Mouse (Mus musculus) hindlimb bud, embryonic 11.5 days (tissue): ENCODE measurements at regions not wholly inside any gene's neighbourhood (a gene's known extent, or its start where the extent isn't known, plus 50 kb on each side); places are given as distances from the start of the nearest gene placed in this dataset.

Source experiments
- DNase-seq: peaks from one replicate; pipeline ENCODE4 v3.0.0-alpha.2; 2012; ENCODE audit warnings: low read depth, low spot score; ENCODE audit errors: extremely low spot score

- DNase-seq = no peak
Measured at GRCm38 (mm10) chr12:77962631-77963030, 231.4 kb upstream of the Gm6657 start.

DNA sequence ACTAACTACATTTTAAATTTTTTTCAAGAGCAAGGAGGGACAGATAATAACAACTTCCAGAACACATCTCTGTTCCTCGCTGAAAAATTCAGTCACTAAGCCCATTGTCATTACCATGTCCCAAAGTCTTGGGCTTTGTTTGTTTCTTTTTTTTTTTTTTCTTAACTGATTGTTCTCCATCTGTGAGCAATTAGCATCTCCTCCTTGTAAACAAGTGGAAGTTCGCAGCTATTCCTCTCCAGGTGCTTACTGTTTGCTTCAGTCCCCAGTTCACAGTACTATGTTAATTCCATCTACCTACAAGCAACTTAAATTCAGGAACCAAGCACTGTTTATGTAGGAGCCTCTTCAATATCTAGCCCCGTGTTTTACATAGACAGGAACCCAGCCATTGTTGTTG is 225.5 kb upstream of the Gm6657 start:
- DNase-seq = no peak

DNA sequence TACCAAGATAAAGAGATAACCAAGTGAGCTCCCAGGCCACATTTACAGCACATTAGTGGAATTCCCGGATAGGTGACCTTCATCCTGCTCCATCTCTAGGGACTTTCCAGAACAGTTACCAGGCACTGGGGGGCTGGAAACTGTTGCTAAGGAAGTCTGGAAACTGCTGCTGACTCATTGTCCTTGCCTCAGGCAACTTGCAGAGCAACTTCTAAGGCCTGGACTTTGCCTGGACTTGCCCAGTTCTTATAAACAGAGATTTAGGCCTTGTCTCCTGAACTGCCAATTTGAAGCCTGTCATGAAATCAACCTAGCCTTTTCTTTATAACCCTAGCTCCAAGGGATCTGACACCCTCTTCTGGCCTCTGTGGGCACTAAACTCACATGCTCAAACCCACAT is 224.0 kb upstream of the Gm6657 start:
- DNase-seq = no peak

DNA sequence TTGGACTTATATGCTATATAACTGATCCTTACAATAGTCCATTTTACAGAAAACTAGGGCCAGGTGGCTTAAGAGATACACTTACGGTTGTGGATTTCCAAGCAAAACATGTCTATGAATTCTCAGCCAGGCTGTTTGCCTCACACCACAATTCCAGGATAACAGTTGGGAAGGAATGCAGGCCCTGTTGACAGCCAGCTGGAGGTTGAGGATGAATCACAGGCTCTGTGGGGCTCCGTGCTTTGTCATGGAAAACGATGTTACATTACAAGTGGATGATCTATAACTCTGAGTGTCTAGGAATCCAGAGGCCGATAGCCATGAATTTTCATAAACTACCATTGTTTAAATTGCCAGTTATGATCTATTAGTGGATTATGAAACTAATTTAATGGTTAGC is 221.9 kb upstream of the Gm6657 start:
- DNase-seq = no peak

- no peak for DNase-seq
Measured at GRCm38 (mm10) chr12:77976952-77977351, 217.1 kb upstream of the Gm6657 start.

- DNase-seq = no peak
Measured at GRCm38 (mm10) chr12:77986738-77987137, 207.3 kb upstream of the Gm6657 start.

GRCm38 (mm10) chr12:77989766-77990165 is 204.3 kb upstream of the Gm6657 start:
- no peak for DNase-seq

GRCm38 (mm10) chr12:77991627-77992026 is 202.4 kb upstream of the Gm6657 start:
- no peak for DNase-seq

DNA sequence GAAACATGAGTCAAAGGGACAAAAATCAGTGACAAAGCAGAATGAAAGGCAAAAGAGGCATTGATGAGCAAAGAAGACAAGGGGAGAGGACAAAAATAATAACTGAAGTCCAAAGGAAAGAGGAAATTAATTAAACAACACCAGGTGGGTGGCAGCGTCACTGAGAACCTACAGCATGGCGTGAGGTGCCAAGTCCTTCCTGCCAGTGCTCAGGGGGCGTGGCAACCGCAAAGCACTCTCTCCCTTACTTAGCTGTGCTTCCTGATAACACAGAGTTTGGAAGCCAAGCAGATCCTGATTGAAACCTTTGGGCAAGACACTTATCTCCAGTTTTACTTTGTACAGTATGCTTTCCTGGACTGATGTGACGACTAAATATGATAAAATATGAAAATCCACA is 199.9 kb upstream of the Gm6657 start:
- DNase-seq = no peak

GRCm38 (mm10) chr12:77997916-77998315 is 196.1 kb upstream of the Gm6657 start:
- DNase-seq = no peak

- DNase-seq = no peak
Measured at GRCm38 (mm10) chr12:78000401-78000800, 193.6 kb upstream of the Gm6657 start.

DNA sequence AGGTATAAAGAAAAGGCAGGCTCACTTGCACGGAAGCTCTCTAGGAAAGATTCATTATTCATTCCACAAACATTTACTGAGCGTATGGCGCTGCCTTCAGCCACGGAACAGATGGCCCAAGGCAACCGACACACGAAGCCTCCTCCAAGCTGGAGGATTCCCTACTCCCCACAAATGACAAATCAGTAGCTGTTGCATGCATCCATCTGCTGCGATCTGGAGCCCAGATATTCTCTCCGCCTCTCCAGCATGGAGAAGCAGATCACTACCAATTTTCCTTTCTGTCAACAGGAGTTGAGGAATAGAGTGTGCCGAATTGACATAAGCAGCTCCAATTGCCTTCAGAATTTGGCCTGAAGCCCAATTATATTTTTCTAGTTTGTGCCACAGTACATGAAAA is 192.2 kb upstream of the Gm6657 start:
- DNase-seq = no peak

- no peak for DNase-seq
Measured at GRCm38 (mm10) chr12:78033766-78034165, 160.3 kb upstream of the Gm6657 start.

DNA sequence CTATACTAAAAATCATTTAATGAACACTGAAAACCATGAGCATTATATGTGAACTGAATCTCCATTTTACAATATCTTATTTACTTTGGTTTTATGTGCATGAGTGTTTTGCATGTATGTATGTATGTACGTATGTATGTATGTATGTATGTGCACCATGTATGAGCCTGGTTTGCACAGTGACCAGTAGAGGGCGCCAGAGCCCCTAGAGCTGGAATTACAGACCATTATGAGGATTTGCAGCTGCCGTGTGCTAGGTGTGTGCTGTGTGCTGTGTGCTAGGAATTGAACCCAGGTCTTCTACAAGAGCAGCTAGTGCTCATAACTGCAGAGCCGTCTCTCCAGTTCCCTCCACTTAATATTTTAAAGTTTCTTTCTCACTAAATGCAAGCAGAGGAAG is 147.5 kb upstream of the Gm6657 start:
- DNase-seq = no peak

- peak; percentile 26 for DNase-seq
Measured at GRCm38 (mm10) chr12:78055956-78056355, 138.1 kb upstream of the Gm6657 start.

- no peak for DNase-seq
Measured at GRCm38 (mm10) chr12:78057166-78057565, 136.9 kb upstream of the Gm6657 start.

- no peak for DNase-seq
Measured at GRCm38 (mm10) chr12:78059965-78060364, 134.1 kb upstream of the Gm6657 start.

DNA sequence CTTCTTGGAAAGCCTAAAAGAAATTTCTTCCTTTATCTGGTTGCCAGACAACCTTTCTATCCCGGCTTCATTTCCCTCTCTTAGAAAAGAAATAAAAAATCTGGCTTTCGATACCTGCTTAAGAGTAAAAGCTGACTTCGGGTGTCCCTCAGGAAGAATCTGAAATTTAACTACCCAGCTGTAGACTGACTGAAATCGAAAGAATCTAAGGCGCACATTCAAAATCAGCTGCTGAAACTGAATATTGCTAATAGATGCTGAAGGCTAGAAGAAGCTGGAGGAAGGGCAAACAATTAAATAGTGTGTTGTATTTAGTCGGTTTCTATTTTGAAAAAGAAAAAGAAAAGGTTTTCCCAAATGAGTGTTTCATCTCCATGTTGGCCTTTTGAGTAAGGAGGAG is 128.0 kb upstream of the Gm6657 start:
- DNase-seq = no peak

DNA sequence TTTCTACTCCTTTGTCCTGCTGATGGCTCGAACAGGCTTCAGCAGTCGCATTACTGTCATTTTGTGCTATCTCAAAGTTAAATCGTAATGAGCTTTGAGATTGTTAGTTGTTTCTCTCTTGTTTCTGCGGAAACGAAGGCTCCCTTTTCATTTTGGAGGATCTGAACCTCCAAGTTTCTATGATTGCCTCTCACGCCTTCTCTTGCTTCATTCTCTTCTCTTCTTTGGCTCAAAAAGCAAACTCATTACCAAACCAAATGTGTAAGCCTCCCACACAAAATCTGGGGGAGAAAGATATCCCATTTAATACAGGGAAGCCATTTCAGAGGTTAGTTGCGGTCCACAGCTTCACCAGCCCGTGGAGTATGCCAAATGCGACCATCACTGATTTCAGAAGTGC is 121.1 kb upstream of the Gm6657 start:
- no peak for DNase-seq

- DNase-seq = no peak
Measured at GRCm38 (mm10) chr12:78074290-78074802, 119.7 kb upstream of the Gm6657 start.

- peak; percentile 33 for DNase-seq
Measured at GRCm38 (mm10) chr12:78077285-78077684, 116.8 kb upstream of the Gm6657 start.

DNA sequence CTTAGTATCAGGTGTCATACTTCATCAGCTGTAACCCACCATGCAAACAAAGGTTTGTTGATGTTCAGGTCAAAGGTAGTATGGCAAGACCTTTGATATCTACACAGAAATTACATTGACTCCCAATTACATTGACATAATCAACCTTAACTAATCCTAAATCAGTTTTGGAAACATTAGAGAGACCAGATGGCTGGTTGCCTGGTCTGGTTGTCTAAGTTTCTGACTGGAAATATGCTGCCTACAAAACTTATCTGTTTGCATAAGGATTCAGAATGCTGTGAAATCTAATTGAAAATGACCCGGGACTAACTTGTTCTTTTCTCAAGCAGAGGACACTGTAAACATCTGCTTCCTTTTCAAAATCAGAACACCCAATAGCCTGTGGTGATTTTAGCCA is 111.9 kb upstream of the Gm6657 start:
- DNase-seq = no peak

DNA sequence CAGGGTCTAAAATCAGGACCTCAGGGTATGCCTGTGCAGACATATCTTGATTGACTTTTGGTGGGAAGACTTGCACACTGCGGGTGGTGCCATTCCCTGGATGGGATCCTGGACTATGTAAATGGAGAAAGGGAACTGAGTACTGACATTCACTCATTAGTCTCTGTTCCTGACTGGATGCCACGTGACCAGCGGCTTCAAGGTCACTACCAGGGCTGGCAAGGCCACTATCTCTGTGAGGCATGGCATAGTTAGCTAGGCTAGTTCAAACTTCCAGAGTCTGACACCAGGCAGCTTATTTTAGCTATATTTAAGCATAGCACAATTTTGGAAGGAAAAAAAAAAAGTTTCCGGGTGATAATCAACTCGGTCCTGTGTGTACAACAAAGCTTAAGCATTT is 108.0 kb upstream of the Gm6657 start:
- no peak for DNase-seq

- DNase-seq = no peak
Measured at GRCm38 (mm10) chr12:78087921-78088320, 106.1 kb upstream of the Gm6657 start.
